Mouse (Mus musculus) heart, postnatal 0 days (tissue): ENCODE results near the gene Olfr1393. TPM values are rescaled to one million over a fixed set of nuclear protein-coding genes. Genes with fewer than 3 reads are reported as not detected.
"Not testable (repeated sequence)": the region's sequence is repeated elsewhere in the genome, so short reads cannot be mapped to it uniquely, and the experiment has no call there.

ENCODE experiments used
- ATAC-seq: fragments of 200-750 bp; cut with Nextera tagmentation; 2 replicates; pipeline ENCODE4 v1.8.0; 2017; ENCODE audit warnings: low read depth, moderate number of reproducible peaks, moderate library complexity; ENCODE audit not compliant: insufficient read depth
- DNase-seq: peaks from one replicate; pipeline ENCODE4 v3.0.0-alpha.2; 2016; ENCODE audit warnings: low spot score
- H3K27ac ChIP-seq: fragments of 300-500 bp; sonication (generic); 2 replicates; pipeline ENCODE4 v1.5.1; 2014; ENCODE audit warnings: low read depth, mild to moderate bottlenecking
- H3K27me3 ChIP-seq: fragments of 300-500 bp; sonication (generic); 2 replicates; pipeline ENCODE4 v1.6.1; 2014; ENCODE audit warnings: low read length, mixed read lengths; ENCODE audit not compliant: control insufficient read depth, insufficient read depth
- H3K36me3 ChIP-seq: fragments of 300-500 bp; sonication (generic); replicated peaks from 2 replicates; pipeline ENCODE4 v1.6.1; 2014; ENCODE audit warnings: low read length, mixed read lengths; ENCODE audit not compliant: control insufficient read depth, insufficient read depth
- H3K4me1 ChIP-seq: fragments of 300-500 bp; sonication (generic); 2 replicates; pipeline ENCODE4 v1.6.1; 2014; ENCODE audit warnings: antibody characterized with exemption; ENCODE audit not compliant: control insufficient read depth, insufficient read depth
- H3K4me2 ChIP-seq: fragments of 300-500 bp; sonication (generic); 2 replicates; pipeline ENCODE4 v1.6.1; 2014; ENCODE audit warnings: low read depth, mild to moderate bottlenecking, low read length, moderate library complexity
- H3K4me3 ChIP-seq: fragments of 300-500 bp; sonication (generic); 2 replicates; pipeline ENCODE4 v1.5.1; 2014; ENCODE audit warnings: low read depth, low read length
- H3K9ac ChIP-seq: fragments of 300-500 bp; sonication (generic); replicated peaks from 2 replicates; pipeline ENCODE4 v1.6.1; 2014; ENCODE audit warnings: low read depth, low read length, mixed read lengths
- H3K9me3 ChIP-seq: fragments of 300-500 bp; sonication (generic); replicated peaks from 2 replicates; pipeline ENCODE4 v1.6.1; 2016; ENCODE audit warnings: low read length; ENCODE audit not compliant: control insufficient read depth
- CTCF ChIP-seq: IDR thresholded peaks from 2 replicates; pipeline ENCODE4 v1.5.1; 2016; ENCODE audit warnings: antibody characterized with exemption, control low read depth, low read depth
- EP300 ChIP-seq: IDR thresholded peaks from 2 replicates; pipeline ENCODE4 v1.6.1; 2016; ENCODE audit warnings: antibody characterized with exemption, low read depth
- WGBS: fragments of 180-500 bp; shearing (Covaris S2); extraction: QIAGEN DNeasy Blood & Tissue Kit; methylation state at CpG from one replicate; pipeline ENCODE4 v1.1.7; 2014; 5-methylcytosine and 5-hydroxymethylcytosine counted together
- polyA plus RNA-seq: library from polyadenylated mRNA; unstranded; fragments of >200 nt; fragmentation: Nextera tagmentation; extraction: Ambion mirVana; gene quantifications from 2 replicates; pipeline ENCODE4 v1.2.1, GENCODE M21; 2015
- total RNA-seq: library from RNA; depleted of rRNA; stranded (reverse); fragments of >200 nt; gene quantifications from 2 replicates; pipeline ENCODE4 v1.2.3, GENCODE M21; 2014; ENCODE audit warnings: low replicate concordance

Gene Olfr1393
- total and polyA plus RNA-seq, 2 experiments from 2014 or later, result 0.30 TPM; not detected in 1

DNA sequence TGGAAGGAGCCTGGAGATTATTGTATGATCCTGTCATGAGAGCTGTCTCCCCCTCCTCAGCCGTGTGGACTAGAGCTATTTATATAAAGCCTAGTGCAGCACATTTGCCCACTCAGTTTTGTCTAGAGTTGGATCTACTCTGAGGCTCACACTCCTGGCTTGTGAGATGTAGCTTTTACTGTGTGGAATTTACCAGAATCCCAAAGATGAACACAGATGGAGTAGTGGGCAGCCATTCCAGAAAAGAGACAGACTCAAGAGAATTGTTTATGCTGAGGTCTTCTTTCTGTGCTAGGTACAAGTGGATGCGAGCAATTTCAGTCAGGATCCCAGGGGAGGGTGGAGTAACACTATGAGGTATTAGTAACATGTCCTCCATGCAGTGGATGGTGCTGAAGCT, 9.1 kb downstream of the Olfr1393 start:
- Histone ChIP-seq H3K4me1 (no peaks in the 10 kb centered on the region), H3K27me3 (no peaks in the 10 kb centered on the region), H3K4me3 (no peak overlapping the region), H3K9ac (no peak overlapping the region), H3K36me3 (no peaks in the 10 kb centered on the region), H3K9me3 (no peaks in the 10 kb centered on the region), H3K4me2 (no peak overlapping the region), H3K27ac (no peak overlapping the region)
- no peak for DNase-seq
- TF ChIP-seq CTCF (no peak), EP300 (no peak)
- ATAC-seq, result no peak
- 63% methylated on average over 2 of the region's 2 CpGs for WGBS

DNA sequence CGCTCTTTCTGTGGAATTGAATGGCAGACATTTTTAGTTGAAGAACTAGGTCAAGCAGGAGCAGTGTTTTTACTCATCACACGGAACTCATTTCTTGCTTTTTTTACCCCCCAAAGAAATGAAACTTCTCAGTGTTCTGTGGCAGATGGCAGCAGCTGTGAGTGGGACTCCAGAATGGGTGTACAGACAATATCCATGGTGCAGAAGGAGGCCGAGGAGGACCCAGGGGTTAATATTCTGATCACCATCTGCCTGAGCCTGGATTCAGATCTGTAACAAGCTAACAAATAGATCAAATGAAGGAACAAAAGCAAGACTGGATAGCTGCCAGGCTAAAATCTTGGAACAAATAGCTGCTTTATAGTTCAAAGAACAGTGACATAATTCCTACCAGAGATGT, 14.7 kb downstream of the Olfr1393 start:
- no peaks in the 10 kb centered on the region for H3K4me1 ChIP-seq

DNA sequence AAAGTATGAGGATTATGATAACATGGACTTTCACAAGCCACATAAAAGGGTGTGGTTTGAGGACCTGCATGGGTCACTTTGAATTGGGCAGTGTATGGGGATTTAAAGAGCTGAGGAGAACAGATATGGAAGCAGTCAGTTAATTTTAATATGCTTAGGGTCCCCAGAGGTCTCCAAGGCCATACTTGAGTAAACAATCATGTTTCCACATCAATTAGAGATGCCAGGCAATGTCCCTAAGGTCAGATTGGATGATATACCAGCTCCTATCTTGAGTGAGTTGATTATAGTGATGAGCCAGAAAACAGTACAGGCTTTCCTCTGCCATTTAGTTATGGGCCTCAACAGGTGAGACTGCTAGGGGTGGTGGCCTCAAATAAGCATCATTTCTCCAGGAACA, 26.3 kb downstream of the Olfr1393 start, which contains the start of gene Olfr10:
TSS of gene Olfr10 (plus strand) at position 301 of the 400 bp plus-strand sequence.
- Histone ChIP-seq H3K36me3 (no peaks in the 10 kb centered on the region), H3K4me3 (no peak within 1 kb of the TSS), H3K9ac (no peak within 1 kb of the TSS), H3K9me3 (no peaks in the 10 kb centered on the region), H3K4me1 (no peaks in the 10 kb centered on the region), H3K4me2 (no peak within 1 kb of the TSS), H3K27me3 (no peaks in the 10 kb centered on the region), H3K27ac (no peak within 1 kb of the TSS)
- no peak for TF ChIP-seq EP300
- no peak for TF ChIP-seq CTCF
- ATAC-seq (no peak), DNase-seq (no peak)

More for the DNA sequence above, 14.7 kb downstream of the Olfr1393 start:
- Histone ChIP-seq H3K9me3 (no peaks in the 10 kb centered on the region), H3K4me3 (no peak overlapping the region), H3K9ac (no peak overlapping the region), H3K27me3 (no peaks in the 10 kb centered on the region), H3K27ac (no peak overlapping the region), H3K4me2 (no peak overlapping the region), H3K36me3 (no peaks in the 10 kb centered on the region)
- DNase-seq (no peak), ATAC-seq (no peak)
- TF ChIP-seq CTCF, result no peak
- no peak for TF ChIP-seq EP300
- WGBS, result 72% methylated on average over 3 of the region's 3 CpGs

DNA sequence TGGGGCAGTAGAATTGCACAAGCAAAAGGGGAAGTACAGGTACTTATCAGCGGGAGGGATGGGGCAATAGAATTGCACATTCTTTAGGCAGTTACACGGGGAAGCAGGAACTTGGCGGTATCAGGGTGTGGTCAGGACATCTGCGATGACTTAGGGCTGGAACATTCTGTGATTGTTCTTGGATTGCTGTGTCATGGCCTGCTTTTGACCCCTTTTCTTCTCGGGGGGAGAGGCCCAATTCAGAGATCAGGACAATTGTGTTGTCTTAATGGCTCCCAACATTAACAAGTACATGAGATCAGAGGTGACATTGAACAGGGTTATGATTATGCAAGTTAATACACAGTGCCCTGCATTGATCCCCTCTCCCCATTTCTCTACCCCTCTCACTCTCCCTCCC, 30.4 kb downstream of the Olfr1393 start:
- not testable (repeated sequence) for H3K27ac ChIP-seq, H3K4me1 ChIP-seq, DNase-seq, H3K9me3 ChIP-seq, ATAC-seq, H3K36me3 ChIP-seq, H3K9ac ChIP-seq, H3K27me3 ChIP-seq, H3K4me3 ChIP-seq, H3K4me2 ChIP-seq
- WGBS, result 64% methylated on average over 5 of the region's 5 CpGs

DNA sequence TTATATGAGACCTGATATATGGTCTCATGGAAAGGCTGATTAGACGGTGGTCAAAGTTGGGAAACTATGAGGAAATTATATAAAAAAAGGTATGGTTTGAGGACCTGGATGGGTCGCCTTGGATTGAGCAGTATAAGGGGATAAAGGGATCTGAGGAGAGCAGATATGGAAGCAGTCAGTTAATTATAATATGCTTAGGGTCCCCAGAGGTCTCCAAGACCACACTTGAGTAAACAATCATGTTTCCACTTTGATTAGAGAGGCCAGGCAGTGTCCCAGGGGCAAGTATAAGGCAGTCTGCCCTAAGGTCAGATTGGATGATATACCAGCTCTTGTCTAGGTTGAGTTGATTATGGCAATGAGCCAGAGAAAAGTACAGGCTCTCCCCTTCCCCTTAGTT, 44.3 kb downstream of the Olfr1393 start, which contains the start of gene Olfr1391:
TSS of gene Olfr1391 (plus strand) at position 301 of the 400 bp plus-strand sequence.
- H3K27ac ChIP-seq, result no peak within 1 kb of the TSS
- no peaks in the 10 kb centered on the region for H3K9me3 ChIP-seq
- no peaks in the 10 kb centered on the region for H3K36me3 ChIP-seq
- DNase-seq (no peak), ATAC-seq (no peak)
- no peak within 1 kb of the TSS for H3K9ac ChIP-seq
- H3K27me3 ChIP-seq, result no peaks in the 10 kb centered on the region
- TF ChIP-seq EP300, result no peak
- no peak for TF ChIP-seq CTCF
- WGBS, result 67% methylated on average over 2 of the region's 2 CpGs
- H3K4me3 ChIP-seq, result no peak within 1 kb of the TSS
- H3K4me1 ChIP-seq, result no peaks in the 10 kb centered on the region
- H3K4me2 ChIP-seq, result no peak within 1 kb of the TSS

DNA sequence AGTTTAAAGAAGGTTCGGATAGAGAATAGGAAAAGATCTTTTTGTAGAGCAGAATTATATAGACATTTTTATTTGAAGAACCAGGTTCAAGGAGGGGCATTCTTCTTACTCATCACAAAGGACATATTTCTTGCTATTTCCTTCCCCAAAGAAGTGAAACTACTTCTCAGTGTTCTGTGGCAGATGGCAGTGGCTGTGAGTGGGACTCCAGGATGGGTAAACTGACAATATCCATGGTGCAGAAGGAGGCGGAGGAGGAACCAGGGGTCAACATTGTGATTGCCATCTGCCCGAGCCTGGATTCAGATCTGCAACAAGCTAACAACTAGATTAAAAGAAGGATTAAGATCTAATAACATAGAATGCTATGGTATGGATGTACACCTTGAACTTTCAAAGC, 48.6 kb downstream of the Olfr1393 start:
- no peak overlapping the region for H3K4me3 ChIP-seq
- H3K27me3 ChIP-seq, result no peaks in the 10 kb centered on the region
- no peaks in the 10 kb centered on the region for H3K36me3 ChIP-seq
- TF ChIP-seq CTCF (no peak), EP300 (no peak)
- H3K9ac ChIP-seq, result no peak overlapping the region
- H3K27ac ChIP-seq, result no peak overlapping the region
- H3K4me1 ChIP-seq, result no peaks in the 10 kb centered on the region
- H3K9me3 ChIP-seq, result no peaks in the 10 kb centered on the region
- H3K4me2 ChIP-seq, result no peak overlapping the region
- ATAC-seq, result no peak
- DNase-seq, result no peak
- WGBS, result 71% methylated on average over 3 of the region's 3 CpGs
